In genomic region chr3:102270257-102270656, GRCm38 (mm10) we compare ENCODE assay signal across 23 mouse cellular contexts.
"Had no signal": no experiment of that assay in that cellular context is flagged by ENCODE, and none has a peak within 500 bp of the region (broad histone marks: within the 10 kb centered on the region; RNA-seq: fewer than 3 reads in every experiment).

No protein-coding gene starts in this region.

- H3K27me3 ChIP-seq: lung, embryonic 15.5 days; midbrain, embryonic 12.5 days; neural tube, embryonic 13.5 days; neural tube, embryonic 15.5 days had no signal

- H3K4me1 ChIP-seq: megakaryocyte, embryonic 14.5 days; midbrain, embryonic 10.5 days; midbrain, embryonic 12.5 days; neural tube, embryonic 13.5 days; neural tube, embryonic 15.5 days had no signal

- H3K36me3 ChIP-seq: lung, embryonic 15.5 days; midbrain, embryonic 10.5 days; midbrain, embryonic 12.5 days; neural tube, embryonic 13.5 days; neural tube, embryonic 15.5 days had no signal

- H3K9ac ChIP-seq: liver, embryonic 14.5 days; lung, embryonic 15.5 days; midbrain, embryonic 12.5 days; neural tube, embryonic 13.5 days; neural tube, embryonic 15.5 days had no signal

- H3K9me3 ChIP-seq: lung, embryonic 15.5 days; midbrain, embryonic 10.5 days; midbrain, embryonic 12.5 days; neural tube, embryonic 13.5 days; neural tube, embryonic 15.5 days had no signal

- H3K4me3 ChIP-seq: lung, embryonic 15.5 days; megakaryocyte, embryonic 14.5 days; midbrain, embryonic 10.5 days; midbrain, embryonic 12.5 days; myocyte; neural tube, embryonic 13.5 days; neural tube, embryonic 15.5 days had no signal

- H3K27ac ChIP-seq: liver, embryonic 14.5 days; lung, embryonic 15.5 days; macrophage; midbrain, embryonic 10.5 days; midbrain, embryonic 12.5 days; neural tube, embryonic 13.5 days; neural tube, embryonic 15.5 days had no signal

- ATAC-seq: lung, postnatal 0 days; midbrain, embryonic 16.5 days had no signal

- H3K4me2 ChIP-seq: lung, embryonic 15.5 days; midbrain, embryonic 12.5 days; neural tube, embryonic 13.5 days; neural tube, embryonic 15.5 days had no signal

- DNase-seq: lung, adult 2 months; lung, postnatal 14 days; lung, postnatal 36 days; midbrain, embryonic 14.5 days; retina, postnatal 1 day; right cerebral cortex, adult 18-20 months; right cerebral cortex, postnatal 25 days; right cerebral cortex, postnatal 4 days; spleen, adult 18-20 months; thymus, adult 18-20 months; thymus, postnatal 14 days; thymus, postnatal 36 days had no signal
